Mouse (Mus musculus): ENCODE results near the gene Slc37a3. TPM values are rescaled to one million over a fixed set of nuclear protein-coding genes. Genes with fewer than 3 reads are reported as not detected.
"Not testable (repeated sequence)": the region's sequence is repeated elsewhere in the genome, so short reads cannot be mapped to it uniquely, and the experiment has no call there.

Gene Slc37a3
- total RNA-seq, 2 experiments from 2014 or later: 16.9 to 18.4 TPM

- peak; percentile 15 to 24 for DNase-seq
Observed at GRCm38 (mm10) chr6:39379224-39379623, 1.7 kb upstream of the Slc37a3 start.

DNA sequence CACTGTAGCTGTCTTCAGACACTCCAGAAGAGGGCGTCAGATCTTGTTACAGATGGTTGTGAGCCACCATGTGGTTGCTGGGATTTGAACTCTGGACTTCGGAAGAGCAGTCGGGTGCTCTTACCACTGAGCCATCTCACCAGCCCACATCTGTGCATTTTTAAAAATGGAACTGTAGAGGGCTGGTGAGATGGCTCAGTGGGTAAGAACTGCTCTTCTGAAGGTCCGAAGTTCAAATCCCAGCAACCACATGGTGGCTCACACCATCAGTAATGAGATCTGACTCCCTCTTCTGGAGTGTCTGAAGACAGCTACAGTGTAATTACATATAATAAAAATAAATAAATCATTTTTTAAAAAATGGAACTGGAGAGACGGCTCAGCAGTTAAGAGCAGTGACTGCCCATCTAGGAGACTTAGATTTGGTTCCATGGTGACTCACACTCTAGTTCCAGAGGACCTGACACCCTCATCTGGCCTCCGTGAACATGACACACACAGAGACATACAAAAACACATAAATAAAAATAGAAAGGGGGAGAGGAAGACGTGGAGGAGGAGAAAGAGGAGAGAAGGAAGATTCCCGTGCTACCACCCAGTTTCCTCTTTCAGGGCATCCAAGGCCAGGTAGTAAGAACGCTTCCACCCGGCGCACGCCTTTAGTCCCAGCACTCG lies 823 bp upstream of the Slc37a3 start:
- not testable (repeated sequence) for DNase-seq

DNA sequence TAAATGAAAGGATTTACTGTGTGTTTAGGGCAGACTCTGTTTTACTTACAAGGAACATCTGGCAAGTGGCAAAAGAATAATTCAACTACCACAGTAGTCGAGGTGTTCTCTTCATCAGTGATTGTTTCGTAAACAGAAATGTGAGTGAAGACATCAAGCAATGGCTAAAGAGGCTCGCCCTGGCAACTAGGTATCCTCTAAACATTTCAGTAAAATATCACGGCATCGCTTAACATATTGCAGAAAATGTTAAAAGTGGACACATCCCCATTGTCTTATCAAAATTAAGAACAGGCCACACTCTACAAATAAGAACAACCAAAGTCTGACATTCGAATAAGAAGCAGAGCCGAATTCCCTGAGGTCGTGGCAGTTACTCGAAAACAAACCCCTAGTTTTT lies 700 bp downstream of the Slc37a3 start:
- DNase-seq: no peak

DNA sequence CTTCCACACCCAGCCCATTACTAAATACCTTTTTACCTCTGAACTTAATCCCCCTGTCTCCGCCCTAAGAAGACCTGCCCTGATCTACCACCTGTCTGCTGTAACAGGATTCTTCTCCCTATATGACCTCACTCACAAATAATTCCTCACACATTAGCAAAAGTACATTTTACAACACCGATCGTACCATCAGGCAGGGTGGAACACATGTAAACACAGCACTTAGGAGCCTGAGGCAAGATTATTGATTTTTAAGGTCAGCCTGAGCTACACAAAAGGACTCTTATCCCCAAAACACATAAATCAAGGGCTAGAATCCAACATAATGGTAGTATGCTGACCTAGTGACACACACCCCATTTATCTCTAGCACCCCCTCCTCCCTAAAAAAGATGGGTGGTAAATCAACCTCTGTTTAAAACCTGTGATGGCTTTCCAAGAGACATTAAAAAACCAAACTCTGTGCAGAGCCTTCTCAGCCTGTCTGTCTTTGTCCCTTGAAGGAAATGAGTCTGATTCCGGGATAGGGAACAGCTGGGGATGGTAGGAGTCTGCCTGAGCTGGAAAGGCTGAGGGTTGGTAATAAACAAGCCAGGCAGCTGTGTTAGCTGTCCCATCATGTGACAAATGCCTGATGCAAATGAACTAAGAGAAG lies 4.0 kb downstream of the Slc37a3 start:
- no peak for DNase-seq

- peak; percentile 72 to 84 for DNase-seq
Observed at GRCm38 (mm10) chr6:39372727-39373126, 4.7 kb downstream of the Slc37a3 start.

GRCm38 (mm10) chr6:39372042-39372441 lies 5.4 kb downstream of the Slc37a3 start:
- no peak for DNase-seq

DNA sequence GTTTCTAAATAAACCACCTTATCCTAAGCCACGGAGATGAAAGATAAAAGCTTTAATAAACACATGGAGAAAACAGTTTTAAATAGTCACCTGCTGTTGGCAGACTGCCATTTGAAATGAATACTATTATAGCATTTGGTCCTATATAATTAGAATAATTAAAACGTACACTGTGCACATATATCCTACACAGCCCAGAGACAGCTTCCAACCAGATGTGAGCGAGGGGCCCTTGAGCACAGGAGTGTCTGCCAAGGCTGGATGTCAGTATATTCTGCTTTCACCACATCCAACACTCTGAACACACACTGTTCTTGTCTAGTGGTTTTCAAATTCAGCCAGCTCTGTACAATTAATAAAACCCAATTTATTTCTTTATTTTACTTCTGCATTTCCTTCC lies 7.8 kb downstream of the Slc37a3 start:
- no peak for DNase-seq

DNA sequence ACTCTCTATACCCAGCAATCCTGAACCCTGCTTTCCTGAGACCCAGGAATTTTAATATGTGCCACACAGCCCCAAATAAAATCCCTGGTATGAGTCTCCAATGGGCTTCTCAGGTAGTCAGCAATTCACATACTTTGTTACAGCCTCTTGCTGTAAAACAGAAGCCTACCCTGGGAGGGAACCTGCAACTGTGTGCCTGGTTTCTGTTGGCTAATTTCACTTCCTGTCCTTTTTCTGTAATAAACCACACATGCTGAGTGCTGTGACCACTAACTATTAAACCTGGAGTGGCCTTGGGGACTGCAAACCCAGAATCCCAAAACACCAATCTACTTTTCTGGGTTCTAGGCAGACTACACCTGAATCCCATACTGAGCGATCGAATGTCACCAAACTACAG lies 14.8 kb downstream of the Slc37a3 start:
- no peak for DNase-seq

GRCm38 (mm10) chr6:39359207-39359606 lies 18.3 kb downstream of the Slc37a3 start:
- not testable (repeated sequence) for DNase-seq

- no peak for DNase-seq
Observed at GRCm38 (mm10) chr6:39348946-39349345, 28.5 kb downstream of the Slc37a3 start.

- peak in 1 of 2 experiments; percentile 30 for DNase-seq
Observed at GRCm38 (mm10) chr6:39347880-39348814, 29.3 kb downstream of the Slc37a3 start.

GRCm38 (mm10) chr6:39346991-39347501 lies 30.4 kb downstream of the Slc37a3 start:
- no peak for DNase-seq

DNA sequence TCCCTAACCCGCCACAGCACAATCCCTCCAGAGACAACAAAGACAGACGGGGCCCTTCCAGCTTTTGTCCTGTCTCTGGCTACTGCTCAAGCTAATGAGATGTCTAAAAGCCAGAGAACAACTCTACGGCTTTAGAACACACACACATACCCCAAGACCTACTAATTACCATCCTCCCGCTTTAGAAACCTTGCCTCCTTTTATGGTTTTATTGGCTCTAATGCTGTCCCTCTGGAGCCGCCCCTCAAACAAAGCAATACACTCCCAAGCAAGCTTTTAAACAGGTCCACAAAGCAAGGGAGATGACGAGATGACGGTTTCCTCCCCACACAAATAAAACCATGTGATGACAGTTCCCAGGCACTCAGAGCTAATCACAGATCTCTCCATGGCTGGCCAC lies 32.0 kb downstream of the Slc37a3 start:
- DNase-seq: no peak

DNA sequence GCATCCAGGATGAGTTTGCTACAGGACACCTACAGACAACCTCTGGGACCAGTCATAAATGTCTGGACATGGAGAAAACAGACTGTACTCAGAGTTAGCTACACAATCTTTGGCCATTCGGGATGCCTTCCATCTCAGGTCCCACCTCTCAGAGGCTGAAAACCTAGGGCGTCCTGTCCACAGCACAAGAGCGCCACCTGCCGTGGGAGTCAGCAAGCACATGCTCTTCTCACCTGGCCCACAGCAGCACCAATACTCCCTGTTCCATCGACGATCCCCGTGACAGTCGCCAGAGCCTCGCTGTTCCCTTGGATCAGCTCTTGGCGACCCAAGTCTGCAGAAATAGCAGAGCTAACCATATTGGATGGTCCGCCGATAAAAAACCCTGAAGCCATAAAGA lies 33.5 kb downstream of the Slc37a3 start:
- peak; percentile 80 to 93 for DNase-seq

- DNase-seq: peak in 1 of 2 experiments; percentile 44
Observed at GRCm38 (mm10) chr6:39341798-39342197, 35.7 kb downstream of the Slc37a3 start.

- no peak for DNase-seq
Observed at GRCm38 (mm10) chr6:39338359-39338758, 39.1 kb downstream of the Slc37a3 start.

DNA sequence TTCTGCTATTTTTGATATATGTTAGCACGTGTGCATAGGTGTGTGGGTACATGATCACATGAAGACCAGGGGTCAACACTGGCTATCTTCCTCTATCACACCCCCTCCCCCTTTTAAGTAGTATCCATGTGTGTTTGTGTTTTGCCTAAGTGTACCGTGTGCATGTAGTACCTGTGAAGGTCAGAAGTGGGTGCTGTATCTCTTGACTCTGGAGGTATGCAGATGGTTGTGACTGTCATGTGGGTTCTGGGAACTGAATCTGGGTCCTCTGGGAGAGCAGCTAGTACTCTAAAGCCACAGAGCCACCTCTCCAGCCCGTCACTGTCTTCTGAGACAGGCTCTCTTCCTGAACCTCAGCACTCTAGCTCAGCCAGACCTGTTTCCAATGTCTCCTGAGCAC lies 42.6 kb downstream of the Slc37a3 start:
- no peak for DNase-seq

DNA sequence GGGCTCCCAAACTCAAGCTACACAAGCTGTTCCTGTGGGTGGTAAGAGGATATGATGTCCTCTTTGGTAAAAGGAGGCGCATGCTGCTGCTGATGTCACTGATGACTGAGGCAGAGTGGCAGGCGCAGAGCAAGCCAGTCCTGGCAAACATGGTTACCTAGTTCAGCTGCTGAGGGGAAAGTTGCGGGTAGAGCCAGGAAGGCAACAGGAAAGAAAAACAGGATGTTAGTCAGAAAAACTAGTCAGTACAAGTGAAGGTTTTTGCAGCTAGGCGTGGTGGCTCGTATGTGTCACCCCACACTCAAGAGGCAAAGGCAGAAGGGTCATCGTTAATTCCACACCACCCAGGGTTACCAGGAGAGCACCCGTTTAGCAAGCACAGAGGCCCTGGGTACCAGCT lies 43.3 kb downstream of the Slc37a3 start:
- peak in 1 of 2 experiments; percentile 29 for DNase-seq

GRCm38 (mm10) chr6:39331998-39332700 lies 45.3 kb downstream of the Slc37a3 start:
- no peak for DNase-seq

GRCm38 (mm10) chr6:39330981-39331380 lies 46.5 kb downstream of the Slc37a3 start:
- peak; percentile 69 to 72 for DNase-seq

- no peak for DNase-seq
Observed at GRCm38 (mm10) chr6:39320286-39320685, 57.2 kb downstream of the Slc37a3 start.

Data from heart, adult 18-20 months (tissue).